Mouse (Mus musculus): ENCODE results near the gene Dact3. TPM values are rescaled to one million over a fixed set of nuclear protein-coding genes. Genes with fewer than 3 reads are reported as not detected.

Dact3 gene
- 1.8 and 2.8 TPM in 2 replicates for total RNA-seq (2021)
- long read RNA-seq, transcript Dact3-201 (4 exons, 2,989 nt), result major isoform, 13 of 17 reads
- long read RNA-seq, partial matches to known transcripts, result 2 of 17 reads
- long read RNA-seq, other reads (novel, unspliced or antisense), result 2 of 17 reads

- DNase-seq, result no peak
Measured at GRCm38 (mm10) chr7:16875310-16875325, at the start of gene Dact3. Gene Dact3 (plus strand): TSS chr7:16875317.

GRCm38 (mm10) chr7:16825785-16826184, 49.3 kb upstream of the Dact3 start:
- DNase-seq, result no peak

GRCm38 (mm10) chr7:16826571-16826970, 48.5 kb upstream of the Dact3 start:
- DNase-seq, result no peak

GRCm38 (mm10) chr7:16827274-16827673, 47.8 kb upstream of the Dact3 start:
- no peak for DNase-seq

GRCm38 (mm10) chr7:16830449-16830848, 44.7 kb upstream of the Dact3 start:
- no peak for DNase-seq

- DNase-seq, result no peak
Measured at GRCm38 (mm10) chr7:16837916-16838803, 37.0 kb upstream of the Dact3 start.

- DNase-seq, result no peak
Measured at GRCm38 (mm10) chr7:16838804-16839426, 36.2 kb upstream of the Dact3 start.

- DNase-seq, result no peak
Measured at GRCm38 (mm10) chr7:16839427-16840108, 35.5 kb upstream of the Dact3 start.

GRCm38 (mm10) chr7:16840109-16840491, 35.0 kb upstream of the Dact3 start:
- no peak for DNase-seq

GRCm38 (mm10) chr7:16841078-16841477, 34.0 kb upstream of the Dact3 start:
- no peak for DNase-seq

GRCm38 (mm10) chr7:16841561-16842560, 33.3 kb upstream of the Dact3 start:
- no peak for DNase-seq

- peak; percentile 91 for DNase-seq
Measured at GRCm38 (mm10) chr7:16842645-16843063, 32.5 kb upstream of the Dact3 start, which contains the start of gene Prkd2. Gene Prkd2 (plus strand): TSS chr7:16842902.

GRCm38 (mm10) chr7:16843441-16844171, 31.5 kb upstream of the Dact3 start:
- DNase-seq, result no peak

- DNase-seq, result no peak
Measured at GRCm38 (mm10) chr7:16844696-16845071, 30.4 kb upstream of the Dact3 start.

- no peak for DNase-seq
Measured at GRCm38 (mm10) chr7:16845072-16845819, 29.9 kb upstream of the Dact3 start.

GRCm38 (mm10) chr7:16845820-16846167, 29.3 kb upstream of the Dact3 start:
- no peak for DNase-seq

GRCm38 (mm10) chr7:16846775-16847174, 28.3 kb upstream of the Dact3 start:
- no peak for DNase-seq

GRCm38 (mm10) chr7:16847507-16847906, 27.6 kb upstream of the Dact3 start:
- DNase-seq, result no peak

GRCm38 (mm10) chr7:16848579-16848978, 26.5 kb upstream of the Dact3 start:
- peak; percentile 50 for DNase-seq

GRCm38 (mm10) chr7:16851636-16852035, 23.5 kb upstream of the Dact3 start:
- no peak for DNase-seq

GRCm38 (mm10) chr7:16853302-16853831, 21.8 kb upstream of the Dact3 start:
- no peak for DNase-seq
